In the genomic region with DNA sequence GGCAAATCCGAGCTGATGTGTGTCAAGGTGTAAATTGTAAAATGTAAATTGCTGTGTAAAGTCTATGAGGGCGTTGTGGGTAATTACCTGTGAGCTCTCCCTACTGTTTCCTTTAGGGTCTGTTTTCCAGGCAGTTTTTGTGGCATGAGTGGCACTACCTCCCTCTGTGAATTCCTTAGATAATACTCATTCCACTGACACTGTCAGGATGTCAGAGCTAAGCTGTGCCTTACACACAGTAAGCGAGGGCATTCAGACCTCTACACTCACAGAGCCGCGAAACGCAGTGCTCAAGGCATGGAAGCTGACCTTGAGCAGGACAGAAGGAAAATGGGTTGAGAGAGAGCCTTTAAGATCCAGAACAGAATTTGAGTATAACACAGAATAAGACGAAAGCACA, we compare ENCODE assay signal across 28 mouse cellular contexts.
"Had no signal": no experiment of that assay in that cellular context is flagged by ENCODE, and none has a peak within 500 bp of the region (broad histone marks: within the 10 kb centered on the region; RNA-seq: fewer than 3 reads in every experiment).

No protein-coding gene starts in this region.

- DNase-seq: gastrocnemius, adult 2 months; gastrocnemius, postnatal 10 days; gastrocnemius, postnatal 25 days; heart, adult 18-20 months; heart, postnatal 14 days; heart, postnatal 4 days; kidney, adult 18-20 months; kidney, adult 9 months; kidney, postnatal 14 days; kidney, postnatal 36 days; liver; liver, embryonic 13.5 days had no signal

- H3K4me2 ChIP-seq: heart, embryonic 12.5 days; hindbrain, embryonic 12.5 days; hindbrain, embryonic 14.5 days; intestine, embryonic 15.5 days; kidney, embryonic 15.5 days; limb, embryonic 12.5 days; liver, embryonic 11.5 days; liver, embryonic 13.5 days; liver, embryonic 15.5 days had no signal

- H3K27ac ChIP-seq: gastrocnemius, adult 2 months; hindbrain, embryonic 10.5 days; hindbrain, embryonic 12.5 days; hindbrain, embryonic 14.5 days; intestine, embryonic 15.5 days; kidney, embryonic 15.5 days; kidney, postnatal 0 days; layer of hippocampus, adult 2 months; left cerebral cortex, adult 2 months; limb, embryonic 10.5 days; limb, embryonic 12.5 days; liver, embryonic 13.5 days; liver, embryonic 15.5 days had no signal

- H3K4me1 ChIP-seq: hindbrain, embryonic 10.5 days; hindbrain, embryonic 12.5 days; intestine, embryonic 15.5 days; kidney, embryonic 15.5 days; limb, embryonic 10.5 days; limb, embryonic 12.5 days had no signal

- H3K9ac ChIP-seq: heart, embryonic 12.5 days; hindbrain, embryonic 12.5 days; hindbrain, embryonic 14.5 days; intestine, embryonic 15.5 days; kidney, embryonic 15.5 days; limb, embryonic 12.5 days; liver, embryonic 13.5 days; liver, embryonic 15.5 days had no signal

- H3K36me3 ChIP-seq: heart, embryonic 12.5 days; hindbrain, embryonic 10.5 days; hindbrain, embryonic 12.5 days; intestine, embryonic 15.5 days; kidney, embryonic 15.5 days; limb, embryonic 10.5 days; limb, embryonic 12.5 days; liver, embryonic 13.5 days; liver, embryonic 15.5 days had no signal

- H3K27me3 ChIP-seq: heart, embryonic 12.5 days; hindbrain, embryonic 12.5 days; intestine, embryonic 15.5 days; kidney, embryonic 15.5 days; limb, embryonic 12.5 days; liver, embryonic 15.5 days had no signal

- H3K9me3 ChIP-seq: heart, embryonic 12.5 days; hindbrain, embryonic 10.5 days; hindbrain, embryonic 12.5 days; intestine, embryonic 15.5 days; kidney, embryonic 15.5 days; limb, embryonic 10.5 days; limb, embryonic 12.5 days; liver, embryonic 13.5 days; liver, embryonic 15.5 days had no signal

- ATAC-seq: hindbrain, embryonic 16.5 days; inflammation-experienced regulatory T-cells, adult 6 months; intestine, embryonic 15.5 days; intestine, postnatal 0 days had no signal

- H3K4me3 ChIP-seq: gastrocnemius, adult 2 months; heart, embryonic 12.5 days; hindbrain, embryonic 10.5 days; hindbrain, embryonic 12.5 days; intestine, embryonic 15.5 days; kidney, embryonic 15.5 days; layer of hippocampus, adult 2 months; left cerebral cortex, adult 2 months; limb, embryonic 10.5 days; limb, embryonic 12.5 days; liver, embryonic 13.5 days; liver, embryonic 15.5 days had no signal
